Mouse (Mus musculus) heart, embryonic 10.5 days (tissue): Measurements from ENCODE around the gene Styx. TPM values are rescaled to one million over a fixed set of nuclear protein-coding genes. Genes with fewer than 3 reads are reported as not detected.

Source experiments
- DNase-seq: peaks from one replicate; pipeline ENCODE4 v3.0.0-alpha.2; 2017; ENCODE audit warnings: low spot score
- H3K27ac ChIP-seq: fragments of 300-500 bp; sonication (generic); 2 replicates; pipeline ENCODE4 v1.5.1; 2016; ENCODE audit warnings: mild to moderate bottlenecking
- H3K27me3 ChIP-seq: fragments of 300-500 bp; sonication (generic); 2 replicates; pipeline ENCODE4 v1.6.1; 2016; ENCODE audit warnings: mild to moderate bottlenecking; ENCODE audit not compliant: poor library complexity, insufficient read depth, severe bottlenecking
- H3K36me3 ChIP-seq: fragments of 300-500 bp; sonication (generic); 2 replicates; pipeline ENCODE4 v1.6.1; 2016; ENCODE audit warnings: mild to moderate bottlenecking, moderate library complexity
- H3K4me1 ChIP-seq: fragments of 300-500 bp; sonication (generic); 2 replicates; pipeline ENCODE4 v1.6.1; 2016; ENCODE audit warnings: mild to moderate bottlenecking
- H3K4me3 ChIP-seq: fragments of 300-500 bp; sonication (generic); 2 replicates; pipeline ENCODE4 v1.5.1; 2016; ENCODE audit warnings: mild to moderate bottlenecking, moderate library complexity
- H3K9me3 ChIP-seq: fragments of 300-500 bp; sonication (generic); 2 replicates; pipeline ENCODE4 v1.6.1; 2016; ENCODE audit warnings: mild to moderate bottlenecking, moderate library complexity
- WGBS: fragments of 180-500 bp; shearing (Covaris S2); methylation state at CpG from one replicate; pipeline ENCODE4 v1.1.7; 2016; 5-methylcytosine and 5-hydroxymethylcytosine counted together
- polyA plus RNA-seq: library from polyadenylated mRNA; unstranded; fragments of >200 nt; fragmentation: Nextera tagmentation; extraction: Ambion mirVana; gene quantifications from 2 replicates; pipeline ENCODE4 v1.2.1, GENCODE M21; 2016

Styx gene
- polyA plus RNA-seq, 1 experiment from 2014 or later: 49.6 TPM

DNA sequence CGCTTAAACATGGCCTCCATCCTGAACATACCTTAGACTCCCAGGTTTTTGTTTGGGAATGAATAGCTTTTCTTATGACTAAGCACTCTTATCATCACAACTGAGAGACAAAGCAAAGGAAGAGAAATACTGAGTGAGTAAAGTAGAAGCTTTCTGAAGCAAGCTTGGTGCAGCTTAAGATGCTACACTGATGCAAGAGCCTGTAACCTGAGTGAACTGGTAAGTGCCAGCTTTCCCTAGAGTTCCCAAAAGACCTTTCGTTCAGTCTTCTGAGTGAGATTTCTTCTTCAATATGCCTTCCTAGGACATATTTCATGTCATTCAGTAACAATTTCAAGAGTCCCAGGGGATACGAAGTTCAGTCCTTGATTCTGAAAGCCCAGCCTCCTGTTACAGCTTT, 29.8 kb upstream of the Styx start:
- 0 out of 2 replicates have a peak overlapping the region, but pooled peaks have one; percentile 29 for H3K27ac ChIP-seq

DNA sequence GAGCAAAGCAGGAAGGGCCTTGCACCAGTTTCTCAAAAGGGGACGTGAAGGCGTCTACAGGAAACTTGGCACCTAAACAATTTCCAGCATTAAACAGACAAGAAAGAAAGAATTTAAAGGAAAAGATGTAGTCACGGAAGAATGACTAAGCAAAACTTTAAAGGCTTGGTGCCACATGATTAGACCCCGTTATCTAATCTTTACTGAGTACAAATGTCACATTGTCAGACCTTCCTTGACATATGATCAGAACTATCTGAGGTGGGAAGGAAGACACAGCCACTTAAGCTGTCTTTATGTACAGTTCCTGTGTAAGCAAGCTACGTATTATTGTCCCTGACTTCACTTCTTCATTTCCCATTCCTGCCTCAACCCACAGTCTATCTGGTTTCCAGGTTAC, 29.3 kb upstream of the Styx start:
- H3K4me1 ChIP-seq: peaks cover 7% of the 10 kb centered on the region; the same call in 1 of the 2 replicates
- H3K27me3 ChIP-seq: no peaks in the 10 kb centered on the region
- no peaks in the 10 kb centered on the region for H3K9me3 ChIP-seq
- 0 out of 2 replicates have a peak overlapping the region, but pooled peaks have one; percentile 44 for H3K27ac ChIP-seq
- WGBS: 57% methylated on average over 5 of the region's 5 CpGs
- DNase-seq: no peak
- no peaks in the 10 kb centered on the region for H3K36me3 ChIP-seq
- no peak overlapping the region for H3K4me3 ChIP-seq

More for the DNA sequence above, 29.8 kb upstream of the Styx start:
- Histone ChIP-seq H3K4me1 (peaks cover 11% of the 10 kb centered on the region; the same call in 1 of the 2 replicates), H3K36me3 (no peaks in the 10 kb centered on the region), H3K9me3 (no peaks in the 10 kb centered on the region), H3K27me3 (no peaks in the 10 kb centered on the region), H3K4me3 (no peak overlapping the region)
- WGBS: 79% methylated on average over 3 of the region's 3 CpGs
- DNase-seq: no peak

DNA sequence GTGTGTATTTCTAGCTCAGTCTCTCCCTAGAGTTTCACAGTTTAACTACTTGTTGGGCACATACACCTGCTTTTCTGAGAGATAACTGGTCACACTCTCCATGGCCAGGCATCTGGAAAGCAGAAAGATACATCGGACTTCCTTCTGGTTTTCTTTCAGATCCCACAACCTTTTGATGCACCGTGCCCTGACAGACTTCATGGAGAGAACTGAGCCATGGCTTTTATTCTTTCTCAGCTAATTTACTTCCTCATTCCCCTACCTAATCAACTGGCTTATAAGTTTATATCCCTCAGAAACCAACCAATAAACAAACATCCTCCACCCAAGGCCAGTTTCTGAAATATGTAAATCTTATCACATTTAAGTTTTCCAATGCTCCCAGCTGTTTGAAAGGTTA, 28.4 kb upstream of the Styx start:
- Histone ChIP-seq H3K4me1 (0 out of 2 replicates have a peak, but pooled peaks cover under 1% of the 10 kb centered on the region), H3K36me3 (no peaks in the 10 kb centered on the region), H3K27ac (no peak overlapping the region), H3K9me3 (no peaks in the 10 kb centered on the region), H3K27me3 (no peaks in the 10 kb centered on the region), H3K4me3 (no peak overlapping the region)
- WGBS: 85% methylated on average over 2 of the region's 2 CpGs
- no peak for DNase-seq

DNA sequence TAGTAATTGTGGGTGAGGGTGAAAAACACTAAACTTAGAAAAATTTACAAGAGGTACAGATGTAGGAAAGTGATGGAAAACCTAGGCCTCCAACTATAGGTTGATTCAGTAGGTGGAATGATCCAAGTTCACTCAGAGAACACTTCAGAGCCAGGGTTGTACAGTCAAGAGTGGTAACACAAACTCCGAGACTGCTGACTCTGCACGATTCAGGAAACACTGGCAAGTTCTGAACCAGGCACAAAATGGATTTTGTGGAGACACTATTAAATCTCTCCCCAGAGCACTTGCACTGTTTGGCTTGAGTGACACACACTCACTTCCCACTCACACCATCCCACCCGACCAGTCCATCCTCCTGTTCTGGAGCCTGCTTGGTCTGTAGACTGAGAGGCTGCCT, 27.6 kb upstream of the Styx start:
- 72% methylated on average over 3 of the region's 3 CpGs for WGBS
- H3K36me3 ChIP-seq: no peaks in the 10 kb centered on the region
- no peaks in the 10 kb centered on the region for H3K4me1 ChIP-seq
- H3K9me3 ChIP-seq: no peaks in the 10 kb centered on the region
- no peak for DNase-seq
- H3K27me3 ChIP-seq: no peaks in the 10 kb centered on the region
- no peak overlapping the region for H3K27ac ChIP-seq
- H3K4me3 ChIP-seq: no peak overlapping the region

DNA sequence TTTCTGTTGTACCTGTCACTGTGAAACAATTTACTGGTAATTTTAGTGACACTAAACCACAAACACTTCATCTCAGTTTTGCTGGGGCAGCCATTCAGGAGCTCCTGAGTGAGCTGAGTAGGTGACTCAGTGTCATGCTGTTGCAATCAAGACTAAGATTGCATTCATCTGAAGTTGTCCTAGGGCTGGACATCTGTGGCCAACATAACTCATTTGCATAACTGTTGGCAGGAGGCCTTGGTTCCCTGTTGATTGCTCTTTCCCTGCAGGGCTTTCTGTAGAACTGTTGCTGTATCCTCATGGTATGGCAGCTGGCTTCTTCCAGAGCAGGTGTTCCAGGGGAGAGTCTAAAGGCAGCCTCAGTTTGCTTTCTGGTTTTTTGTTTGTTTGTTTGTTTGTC, 25.4 kb upstream of the Styx start:
- Histone ChIP-seq H3K27me3 (no peaks in the 10 kb centered on the region), H3K36me3 (no peaks in the 10 kb centered on the region), H3K4me3 (no peak overlapping the region), H3K27ac (no peak overlapping the region), H3K4me1 (no peaks in the 10 kb centered on the region), H3K9me3 (no peaks in the 10 kb centered on the region)
- DNase-seq: no peak

DNA sequence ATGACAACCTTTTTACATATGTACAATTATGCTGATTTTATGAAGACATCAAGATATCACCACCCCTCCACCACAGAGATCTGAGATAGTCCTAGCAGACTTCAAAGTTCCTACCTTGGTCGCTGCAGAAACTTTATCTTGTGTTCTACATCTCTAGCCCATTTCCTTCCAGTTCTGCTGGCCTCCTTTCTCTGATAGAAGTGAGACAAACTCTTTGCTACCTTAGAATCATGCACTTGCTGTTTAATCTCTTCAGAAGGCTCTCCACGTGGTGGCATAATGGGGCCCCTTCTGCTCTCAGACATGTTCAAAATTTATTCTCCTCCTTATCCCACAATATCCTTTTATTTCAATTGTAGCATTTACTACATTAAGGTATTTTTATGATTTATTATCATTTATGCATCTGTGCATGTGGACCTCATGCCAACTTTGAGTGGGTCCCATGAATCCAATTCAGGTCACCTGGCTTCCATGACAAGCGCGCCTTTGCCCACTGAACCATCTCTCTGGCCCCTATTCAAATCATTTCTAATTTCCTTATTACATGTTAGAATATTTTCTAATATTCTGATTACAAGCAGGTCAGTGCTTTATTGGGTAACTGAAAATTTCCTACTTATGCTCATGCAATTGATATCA, 22.7 kb upstream of the Styx start:
- Histone ChIP-seq H3K9me3 (no peaks in the 10 kb centered on the region), H3K4me3 (no peak overlapping the region), H3K27me3 (no peaks in the 10 kb centered on the region), H3K4me1 (no peaks in the 10 kb centered on the region), H3K27ac (no peak overlapping the region), H3K36me3 (peaks cover 21% of the 10 kb centered on the region)
- no peak for DNase-seq
- WGBS: 87% methylated on average over 4 of the region's 4 CpGs

DNA sequence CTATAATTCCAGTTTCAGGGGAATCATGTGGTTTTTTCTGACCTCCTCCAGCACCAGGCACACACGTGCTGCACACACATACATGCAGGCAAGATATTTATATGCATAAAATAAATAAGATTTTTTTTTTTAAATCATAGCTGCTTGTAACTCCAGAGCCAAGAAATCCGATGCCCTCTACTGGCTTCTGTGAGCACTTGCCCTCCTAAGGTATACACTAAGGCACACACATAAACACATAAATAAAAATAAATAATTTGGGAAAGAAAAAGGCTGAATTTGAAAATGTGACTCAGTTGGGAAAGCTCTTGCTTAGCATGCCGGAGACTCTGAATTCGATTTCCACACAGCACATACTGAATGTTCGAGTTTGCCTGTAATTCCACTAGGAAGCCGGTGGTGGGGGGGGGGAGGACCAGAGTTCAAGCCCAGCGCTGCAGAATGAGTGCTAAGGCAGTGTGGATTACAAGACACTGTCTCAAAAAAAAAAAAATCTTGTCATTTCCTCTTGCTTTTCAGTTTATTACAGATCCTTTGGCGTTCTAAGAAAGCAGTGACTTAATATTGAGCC, 21.8 kb upstream of the Styx start:
- WGBS: 12% methylated on average over 8 of the region's 8 CpGs
- peak overlapping the region; percentile 98 for H3K27ac ChIP-seq
- no peaks in the 10 kb centered on the region for H3K9me3 ChIP-seq
- H3K4me1 ChIP-seq: no peaks in the 10 kb centered on the region
- peaks cover 29% of the 10 kb centered on the region for H3K36me3 ChIP-seq
- no peak for DNase-seq
- H3K4me3 ChIP-seq: peak overlapping the region; percentile 97
- H3K27me3 ChIP-seq: no peaks in the 10 kb centered on the region

DNA sequence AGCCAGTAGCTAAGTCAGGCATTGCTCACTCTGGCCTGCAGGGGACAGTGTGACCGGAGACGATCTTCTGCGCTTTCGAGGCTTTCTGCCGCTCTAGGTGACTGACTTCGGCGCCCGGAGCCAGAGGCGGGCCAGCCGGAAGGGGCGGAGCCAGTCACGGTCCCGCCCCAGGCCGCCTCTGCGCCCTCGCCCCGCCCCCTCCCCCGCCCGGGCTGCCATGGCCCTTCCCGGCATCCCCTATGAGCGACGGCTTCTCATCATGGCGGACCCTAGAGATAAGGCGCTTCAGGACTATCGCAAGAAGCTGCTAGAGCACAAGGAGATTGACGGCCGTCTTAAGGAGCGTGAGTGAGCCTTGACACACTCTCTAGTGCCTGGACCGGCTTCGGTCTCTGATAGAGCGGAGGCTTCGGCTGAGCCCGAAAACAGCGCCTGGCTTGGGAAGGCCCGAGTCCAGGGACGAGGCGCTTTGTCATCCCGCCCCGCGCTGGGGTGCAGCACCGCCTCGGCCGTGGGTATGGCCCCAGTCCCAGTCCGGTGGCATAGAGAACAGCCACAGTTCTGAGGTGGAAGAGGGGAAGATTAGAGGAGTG, 21.2 kb upstream of the Styx start, which contains the start of gene Psmc6:
Gene Psmc6 (plus strand): TSS at position 200 of the 593 bp plus-strand sequence.
- 0% methylated on average over 44 of the region's 44 CpGs for WGBS
- no peaks in the 10 kb centered on the region for H3K9me3 ChIP-seq

DNA sequence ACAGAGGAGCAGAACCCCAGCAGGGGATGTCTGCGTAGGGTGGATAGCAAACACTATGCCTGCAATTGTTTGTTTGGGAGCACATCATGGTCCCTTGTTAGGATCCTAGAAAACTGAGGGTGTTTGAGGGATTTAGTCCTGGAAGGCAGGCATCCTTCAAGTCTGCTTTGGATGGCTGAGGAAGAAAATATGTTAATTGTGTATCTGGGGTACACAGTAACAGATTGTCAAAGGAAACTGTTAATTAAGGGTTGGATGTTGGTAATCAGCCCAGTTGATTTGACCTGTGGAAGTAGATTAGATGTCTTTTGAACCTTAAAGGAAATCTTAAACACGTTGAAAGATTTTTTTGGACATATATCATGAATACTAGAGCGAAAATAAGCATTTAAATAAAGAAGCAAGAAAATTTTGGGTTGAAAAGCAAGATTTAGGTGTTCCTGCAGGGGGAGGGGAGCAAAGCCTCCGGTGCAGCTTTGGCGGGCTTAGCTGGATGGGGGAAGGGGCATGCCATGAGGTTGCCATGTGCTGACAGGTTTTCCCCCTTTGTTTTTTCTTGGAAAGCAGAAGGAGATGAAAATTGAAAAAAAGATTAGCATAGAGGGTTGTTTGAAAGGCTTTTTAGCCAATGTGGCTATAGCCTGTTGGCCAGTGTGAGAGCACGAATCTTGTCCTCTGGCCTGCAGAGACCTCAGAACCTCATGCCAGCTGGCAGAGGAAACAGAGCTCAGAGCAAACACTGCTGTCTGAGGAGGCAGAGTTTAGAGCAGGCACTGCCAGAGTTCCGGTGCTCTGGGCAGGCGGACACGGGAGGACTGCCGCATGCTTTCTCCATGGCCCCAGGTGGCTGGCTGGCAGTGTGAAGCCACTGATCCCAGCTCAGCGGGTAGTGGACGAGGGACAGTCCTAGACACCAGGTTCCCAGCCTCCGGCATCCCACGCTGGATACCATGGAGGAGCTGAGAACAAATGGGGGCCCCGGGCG, 13.6 kb downstream of the Styx start:
- no peaks in the 10 kb centered on the region for H3K27me3 ChIP-seq
- WGBS: 79% methylated on average over 16 of the region's 16 CpGs
- no peaks in the 10 kb centered on the region; the same call in 1 of the 2 replicates for H3K4me1 ChIP-seq
- no peak for DNase-seq
- H3K9me3 ChIP-seq: no peaks in the 10 kb centered on the region
- no peak overlapping the region for H3K27ac ChIP-seq
- no peak overlapping the region for H3K4me3 ChIP-seq
- H3K36me3 ChIP-seq: peaks cover 32% of the 10 kb centered on the region

More for the DNA sequence above, 21.2 kb upstream of the Styx start, which contains the start of gene Psmc6:
- Histone ChIP-seq H3K4me1 (no peaks in the 10 kb centered on the region), H3K36me3 (peaks cover 34% of the 10 kb centered on the region), H3K27ac (peak within 1 kb of the TSS; percentile 98), H3K27me3 (no peaks in the 10 kb centered on the region), H3K4me3 (peak within 1 kb of the TSS; percentile 97)
- peak; percentile 97 for DNase-seq

DNA sequence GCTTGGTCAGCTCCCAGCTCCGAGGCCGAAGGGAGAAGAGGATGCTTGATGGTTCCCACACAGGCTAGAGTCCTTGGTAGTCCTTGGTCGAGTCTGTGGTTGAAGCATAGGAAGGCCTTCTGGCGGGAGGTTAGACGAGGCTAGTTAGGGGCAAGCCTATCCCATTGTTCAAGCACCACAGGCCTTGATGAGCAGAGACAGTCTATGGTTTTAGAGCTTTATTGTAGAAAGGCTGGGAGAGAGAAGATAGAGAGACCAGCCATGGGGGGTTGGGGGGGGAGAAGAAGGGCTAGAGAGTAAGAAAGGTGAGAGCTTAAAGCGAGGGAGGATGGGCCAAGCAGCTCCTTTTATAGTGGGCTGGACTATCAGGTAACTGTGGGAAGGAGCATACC, 14.3 kb downstream of the Styx start:
- H3K4me1 ChIP-seq: no peaks in the 10 kb centered on the region; the same call in 1 of the 2 replicates
- H3K27ac ChIP-seq: no peak overlapping the region
- no peak for DNase-seq
- WGBS: 81% methylated on average over 6 of the region's 6 CpGs
- H3K4me3 ChIP-seq: no peak overlapping the region
- H3K9me3 ChIP-seq: no peaks in the 10 kb centered on the region
- H3K27me3 ChIP-seq: no peaks in the 10 kb centered on the region
- peaks cover 34% of the 10 kb centered on the region for H3K36me3 ChIP-seq

DNA sequence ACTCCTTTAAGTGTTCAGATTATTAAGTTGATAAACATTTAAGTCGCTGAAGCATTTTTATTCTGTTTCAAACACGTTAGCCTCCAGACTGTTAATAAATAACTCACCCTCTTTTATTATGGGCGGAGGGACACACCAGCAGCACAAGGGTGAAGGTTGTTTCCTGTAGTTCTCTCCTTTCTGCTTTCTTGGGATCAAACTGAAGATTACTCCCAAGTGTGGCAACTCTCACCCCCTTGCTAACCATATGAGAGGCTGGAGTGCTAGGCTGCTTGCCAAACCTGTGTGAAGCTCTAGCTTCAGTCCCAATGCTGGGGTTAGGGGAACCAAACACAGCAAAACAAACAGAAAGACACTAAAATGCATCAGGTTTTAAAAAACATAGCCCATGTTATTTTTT, 27.9 kb downstream of the Styx start:
- H3K36me3 ChIP-seq: peaks cover 44% of the 10 kb centered on the region
- no peaks in the 10 kb centered on the region for H3K9me3 ChIP-seq
- 97% methylated on average over 3 of the region's 3 CpGs for WGBS
- no peaks in the 10 kb centered on the region for H3K27me3 ChIP-seq
- H3K4me3 ChIP-seq: no peak overlapping the region
- H3K27ac ChIP-seq: no peak overlapping the region
- no peak for DNase-seq
- no peaks in the 10 kb centered on the region for H3K4me1 ChIP-seq

DNA sequence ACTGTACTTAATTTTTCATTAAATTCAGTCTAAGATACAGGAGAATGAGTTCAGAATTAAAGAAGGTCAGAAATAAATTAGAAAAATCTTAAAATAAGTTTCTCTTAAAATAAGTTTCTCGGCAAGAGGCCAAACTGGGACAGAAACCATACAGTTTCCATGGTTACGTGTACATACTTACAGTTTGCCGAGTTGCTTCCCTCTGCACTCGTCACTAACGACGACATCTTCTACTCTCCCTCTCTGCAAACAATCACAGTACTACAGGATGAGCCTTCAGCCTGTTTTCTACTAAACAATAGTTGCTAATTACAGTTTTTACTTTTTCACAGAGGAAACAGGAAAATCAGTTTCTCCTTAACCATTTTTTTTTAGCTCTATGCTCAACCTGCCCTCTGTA, 29.9 kb downstream of the Styx start:
- whole genome bisulfite sequencing: 88% methylated on average over 6 of the region's 6 CpGs
- no peak overlapping the region for H3K4me3 ChIP-seq
- no peaks in the 10 kb centered on the region for H3K4me1 ChIP-seq
- H3K36me3 ChIP-seq: peaks cover 48% of the 10 kb centered on the region
- no peak for DNase-seq
- H3K27ac ChIP-seq: no peak overlapping the region
- no peaks in the 10 kb centered on the region for H3K27me3 ChIP-seq
- no peaks in the 10 kb centered on the region for H3K9me3 ChIP-seq
